Mouse (Mus musculus) myocyte (in vitro differentiated cells): ENCODE data around the gene Vstm5.
A peak's percentile ranks its signal among the peaks of the same experiment; 100 is the strongest.

Source experiments
- CEBPB ChIP-seq: IDR thresholded peaks from 2 replicates; pipeline ENCODE4 v1.6.1; 2011; ENCODE audit warnings: mild to moderate bottlenecking, moderate library complexity; ENCODE audit not compliant: poor library complexity, insufficient read depth, severe bottlenecking
- E2F4 ChIP-seq: IDR thresholded peaks from one replicate; pipeline ENCODE4 v1.6.1; 2011; ENCODE audit warnings: mild to moderate bottlenecking, control low read depth, moderate library complexity; ENCODE audit not compliant: insufficient read depth
- MYOD1 ChIP-seq, 3 experiments: IDR thresholded peaks; one replicate each; pipeline ENCODE4 v1.6.1; 2011; ENCODE audit warnings: control low read depth in 2 of 3, low read depth in 2 of 3, mild to moderate bottlenecking in 2 of 3, moderate library complexity in 1 of 3; ENCODE audit not compliant: insufficient read length in 2 of 3, control insufficient read depth in 1 of 3
- MYOG ChIP-seq, 3 experiments: IDR thresholded peaks; one replicate each; pipeline ENCODE4 v1.6.1; 2011; ENCODE audit warnings: control low read depth in 2 of 3, low read depth in 2 of 3, mild to moderate bottlenecking in 2 of 3; ENCODE audit not compliant: insufficient read length in 2 of 3, control insufficient read depth in 1 of 3, insufficient read depth in 1 of 3
- POLR2A ChIP-seq: IDR thresholded peaks from one replicate; pipeline ENCODE4 v1.6.1; 2011; ENCODE audit warnings: low read depth, mild to moderate bottlenecking, control low read depth, moderate library complexity; ENCODE audit not compliant: insufficient read length
- TCF12 ChIP-seq: IDR thresholded peaks from one replicate; pipeline ENCODE4 v1.6.1; 2011; ENCODE audit warnings: mild to moderate bottlenecking, control low read depth; ENCODE audit not compliant: poor library complexity, insufficient read depth, severe bottlenecking
- USF1 ChIP-seq: IDR thresholded peaks from one replicate; pipeline ENCODE4 v1.6.1; 2011; ENCODE audit warnings: low read depth, mild to moderate bottlenecking, control low read depth, moderate library complexity

DNA sequence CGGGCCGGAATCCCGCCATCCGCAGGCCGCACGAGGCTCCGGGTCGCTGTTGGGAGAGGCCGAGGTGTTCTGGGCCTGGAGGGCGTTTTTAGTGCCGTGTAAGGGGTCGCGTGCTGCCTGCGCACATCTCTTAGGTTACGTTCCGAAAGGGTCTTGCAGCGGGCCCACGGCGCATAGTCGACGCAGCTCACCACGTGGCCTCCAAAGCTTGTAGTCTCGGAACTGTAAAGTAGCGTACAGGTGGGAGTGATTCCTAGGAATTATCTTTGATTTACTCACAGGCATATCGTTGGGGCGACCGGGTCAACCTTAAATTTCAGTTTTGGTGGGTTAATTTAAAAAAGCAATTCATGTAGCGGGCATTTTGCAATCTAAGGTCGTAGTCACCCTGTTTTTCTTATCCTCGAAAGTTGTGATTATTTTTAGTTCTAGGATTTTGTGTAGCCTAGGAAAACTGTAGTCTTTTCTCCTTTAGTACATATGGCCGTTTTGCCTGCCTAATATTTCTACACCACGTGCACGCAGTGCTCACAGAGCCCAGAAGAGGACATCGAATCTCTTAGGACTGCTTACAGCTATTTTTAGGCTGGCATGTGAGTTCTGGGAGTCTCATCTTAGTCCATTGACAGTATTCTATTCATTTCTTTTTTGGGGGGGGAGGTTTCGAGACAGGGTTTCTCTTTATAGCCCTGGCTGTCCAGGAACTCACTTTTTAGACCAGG lies 67.7 kb downstream of the Vstm5 start, which contains the start of gene 4931406C07Rik:
- TF ChIP-seq TCF12 = no peak
- no peak for TF ChIP-seq POLR2A
- no peak for TF ChIP-seq CEBPB
- TF ChIP-seq MYOG (IDR thresholded peaks at IDR 0.05; ENCODE audit: control insufficient read depth in 1 of 3, insufficient read depth in 1 of 3, insufficient read length in 2 of 3, low read depth in 2 of 3) = no peak
- no peak for TF ChIP-seq MYOD1 (IDR thresholded peaks at IDR 0.05; ENCODE audit: control insufficient read depth in 1 of 3, insufficient read length in 2 of 3, low read depth in 2 of 3)
- no peak for TF ChIP-seq E2F4
- TF ChIP-seq USF1 = peak; percentile 43
